Mouse (Mus musculus) heart, embryonic 11.5 days (tissue): ENCODE data around the gene Cel. TPM values are rescaled to one million over a fixed set of nuclear protein-coding genes. Genes with fewer than 3 reads are reported as not detected.

Experiments used
- ATAC-seq: fragments of 200-750 bp; cut with Nextera tagmentation; replicated peaks from 2 replicates; pipeline ENCODE4 v1.8.0; 2017; ENCODE audit warnings: moderate library complexity; ENCODE audit not compliant: insufficient number of reproducible peaks, low FRiP score, low TSS enrichment
- H3K27ac ChIP-seq: fragments of 300-500 bp; sonication (generic); 2 replicates; pipeline ENCODE4 v1.5.1; 2014; ENCODE audit warnings: mild to moderate bottlenecking, low read depth, low read length
- H3K27me3 ChIP-seq: fragments of 300-500 bp; sonication (generic); 2 replicates; pipeline ENCODE4 v1.6.1; 2014; ENCODE audit warnings: mild to moderate bottlenecking, low read length, mixed read lengths; ENCODE audit not compliant: control insufficient read depth, insufficient read depth
- H3K36me3 ChIP-seq: fragments of 300-500 bp; sonication (generic); 2 replicates; pipeline ENCODE4 v1.6.1; 2014; ENCODE audit warnings: mild to moderate bottlenecking, low read length, moderate library complexity, mixed read lengths; ENCODE audit not compliant: control insufficient read depth, insufficient read depth
- H3K4me1 ChIP-seq: fragments of 300-500 bp; sonication (generic); 2 replicates; pipeline ENCODE4 v1.6.1; 2014; ENCODE audit warnings: low read length; ENCODE audit not compliant: control insufficient read depth, insufficient read depth
- H3K4me2 ChIP-seq: fragments of 300-500 bp; sonication (generic); 2 replicates; pipeline ENCODE4 v1.6.1; 2014; ENCODE audit warnings: mild to moderate bottlenecking, moderate library complexity
- H3K4me3 ChIP-seq: fragments of 300-500 bp; sonication (generic); 2 replicates; pipeline ENCODE4 v1.5.1; 2014; ENCODE audit warnings: low read depth, low read length
- H3K9ac ChIP-seq: fragments of 300-500 bp; sonication (generic); 2 replicates; pipeline ENCODE4 v1.6.1; 2014; ENCODE audit warnings: mild to moderate bottlenecking, low read depth, low read length, moderate library complexity
- H3K9me3 ChIP-seq: fragments of 300-500 bp; sonication (generic); replicated peaks from 2 replicates; pipeline ENCODE4 v1.6.1; 2016; ENCODE audit warnings: low read length; ENCODE audit not compliant: control insufficient read depth
- WGBS: fragments of 180-500 bp; shearing (Covaris S2); extraction: QIAGEN DNeasy Blood & Tissue Kit; methylation state at CpG from one replicate; pipeline ENCODE4 v1.1.7; 2014; ENCODE audit not compliant: insufficient replicate concordance; 5-methylcytosine and 5-hydroxymethylcytosine counted together
- polyA plus RNA-seq: library from polyadenylated mRNA; unstranded; fragments of >200 nt; fragmentation: Nextera tagmentation; extraction: Ambion mirVana; gene quantifications from 2 replicates; pipeline ENCODE4 v1.2.1, GENCODE M21; 2014

The Cel gene
- polyA plus RNA-seq, 1 experiment from 2014 or later = not detected

GRCm38 (mm10) chr2:28536766-28537633 lies 26.2 kb downstream of the Cel start:
- Histone ChIP-seq H3K4me2 (no peak overlapping the region), H3K27ac (no peak overlapping the region), H3K9me3 (no peaks in the 10 kb centered on the region), H3K36me3 (no peaks in the 10 kb centered on the region; the same call in 1 of the 2 replicates), H3K4me3 (no peak overlapping the region), H3K27me3 (no peaks in the 10 kb centered on the region), H3K4me1 (peaks cover 57% of the 10 kb centered on the region), H3K9ac (no peak overlapping the region)
- ATAC-seq = no peak
- WGBS = 77% methylated on average over 11 of the region's 11 CpGs

DNA sequence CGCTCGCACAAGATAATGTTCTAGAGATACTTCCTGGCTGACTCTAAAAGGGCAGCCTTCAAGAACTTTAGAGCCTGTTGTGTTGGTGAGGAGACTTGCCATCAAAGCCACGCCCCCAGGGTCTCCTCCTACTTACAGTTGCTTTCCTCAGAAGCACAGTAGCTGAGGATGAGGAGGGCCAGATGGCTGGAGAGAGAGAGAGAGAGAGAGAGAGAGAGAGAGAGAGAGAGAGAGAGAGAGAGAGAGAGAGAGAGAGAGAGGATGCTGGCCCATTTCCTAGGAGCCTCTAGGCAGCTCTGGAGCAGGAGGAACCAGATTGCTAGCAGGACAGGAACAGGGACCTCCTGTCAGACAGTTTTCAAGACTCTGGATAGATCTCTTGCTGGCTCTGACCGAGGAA lies 27.0 kb downstream of the Cel start:
- Histone ChIP-seq H3K4me3 (0 out of 2 replicates have a peak overlapping the region, but pooled peaks have one; percentile 3), H3K4me2 (0 out of 2 replicates have a peak overlapping the region, but pooled peaks have one; percentile 84), H3K9ac (no peak overlapping the region), H3K36me3 (no peaks in the 10 kb centered on the region), H3K4me1 (peaks cover 60% of the 10 kb centered on the region), H3K27me3 (no peaks in the 10 kb centered on the region), H3K9me3 (no peaks in the 10 kb centered on the region), H3K27ac (peak overlapping the region; percentile 35; the same call in 1 of the 2 replicates)
- no peak for ATAC-seq
- WGBS = 49% methylated on average over 4 of the region's 4 CpGs

GRCm38 (mm10) chr2:28535650-28536049 lies 27.6 kb downstream of the Cel start:
- H3K27ac ChIP-seq = peak overlapping the region; percentile 35; the same call in 1 of the 2 replicates
- no peaks in the 10 kb centered on the region for H3K9me3 ChIP-seq
- peak overlapping the region; percentile 12; the same call in 1 of the 2 replicates for H3K9ac ChIP-seq
- H3K4me1 ChIP-seq = peaks cover 60% of the 10 kb centered on the region
- H3K4me2 ChIP-seq = peak overlapping the region; percentile 84; the same call in 1 of the 2 replicates
- H3K36me3 ChIP-seq = no peaks in the 10 kb centered on the region
- 51% methylated on average over 7 of the region's 7 CpGs for WGBS
- 0 out of 2 replicates have a peak overlapping the region, but pooled peaks have one; percentile 3 for H3K4me3 ChIP-seq
- no peaks in the 10 kb centered on the region for H3K27me3 ChIP-seq
- ATAC-seq = no peak

DNA sequence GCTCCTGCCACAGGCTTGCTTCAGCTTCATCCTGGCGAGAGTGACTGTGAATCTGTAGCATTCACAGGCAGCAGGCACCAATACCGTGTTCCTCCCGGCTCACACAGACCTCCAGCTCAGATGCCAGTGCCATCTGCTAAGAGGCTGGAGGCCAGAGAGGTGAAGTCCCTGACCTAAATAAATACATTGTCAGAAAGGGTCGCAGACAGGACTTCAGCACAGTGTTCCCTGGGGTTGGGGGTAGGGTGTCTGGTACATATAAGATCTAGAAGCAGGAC lies 28.0 kb downstream of the Cel start:
- H3K9ac ChIP-seq = peak overlapping the region; percentile 12; the same call in 1 of the 2 replicates
- no peaks in the 10 kb centered on the region for H3K36me3 ChIP-seq
- 0 out of 2 replicates have a peak overlapping the region, but pooled peaks have one; percentile 72 for H3K4me3 ChIP-seq
- no peaks in the 10 kb centered on the region for H3K9me3 ChIP-seq
- WGBS = 44% methylated on average over 4 of the region's 4 CpGs
- no peaks in the 10 kb centered on the region for H3K27me3 ChIP-seq
- peaks cover 60% of the 10 kb centered on the region for H3K4me1 ChIP-seq
- H3K4me2 ChIP-seq = peak overlapping the region; percentile 84
- peak overlapping the region; percentile 81 for H3K27ac ChIP-seq
- ATAC-seq = no peak

GRCm38 (mm10) chr2:28534436-28535262 lies 28.6 kb downstream of the Cel start:
- Histone ChIP-seq H3K27ac (peak overlapping the region; percentile 81), H3K4me3 (peak overlapping the region; percentile 72), H3K4me2 (peak overlapping the region; percentile 84), H3K27me3 (no peaks in the 10 kb centered on the region), H3K4me1 (peaks cover 55% of the 10 kb centered on the region), H3K36me3 (no peaks in the 10 kb centered on the region), H3K9me3 (no peaks in the 10 kb centered on the region), H3K9ac (peak overlapping the region; percentile 77)
- no peak for ATAC-seq
- WGBS = 33% methylated on average over 11 of the region's 11 CpGs

- Histone ChIP-seq H3K27me3 (no peaks in the 10 kb centered on the region), H3K4me1 (peaks cover 48% of the 10 kb centered on the region), H3K36me3 (no peaks in the 10 kb centered on the region), H3K4me3 (peak overlapping the region; percentile 72), H3K9me3 (no peaks in the 10 kb centered on the region), H3K4me2 (peak overlapping the region; percentile 84), H3K9ac (peak overlapping the region; percentile 77), H3K27ac (peak overlapping the region; percentile 81)
- ATAC-seq = no peak
- WGBS = 63% methylated on average over 7 of the region's 7 CpGs
Measured at GRCm38 (mm10) chr2:28533901-28534435, 29.2 kb downstream of the Cel start.

- Histone ChIP-seq H3K27ac (peak overlapping the region; percentile 81; the same call in 1 of the 2 replicates), H3K9ac (peak overlapping the region; percentile 77), H3K36me3 (no peaks in the 10 kb centered on the region), H3K4me3 (peak overlapping the region; percentile 72), H3K9me3 (no peaks in the 10 kb centered on the region), H3K27me3 (no peaks in the 10 kb centered on the region), H3K4me2 (peak overlapping the region; percentile 84), H3K4me1 (peaks cover 43% of the 10 kb centered on the region)
- WGBS = 3% methylated on average over 49 of the region's 49 CpGs
- peak; percentile 88 for ATAC-seq
Measured at GRCm38 (mm10) chr2:28532938-28533771, 30.0 kb downstream of the Cel start.
